Mouse (Mus musculus): ENCODE results near the gene Gkn2. TPM values are rescaled to one million over a fixed set of nuclear protein-coding genes. Genes with fewer than 3 reads are reported as not detected.

The Gkn2 gene
- polyA plus RNA-seq, 1 experiment from 2014 or later, result not detected

GRCm38 (mm10) chr6:87422304-87422703 is 49.1 kb downstream of the Gkn2 start:
- no peaks in the 10 kb centered on the region for H3K9me3 ChIP-seq
- no peak for ATAC-seq (ENCODE audit: low read depth)
- H3K27me3 ChIP-seq, result no peaks in the 10 kb centered on the region
- WGBS, result 88% methylated on average over 7 of the region's 7 CpGs
- H3K36me3 ChIP-seq, result no peaks in the 10 kb centered on the region
- H3K9ac ChIP-seq, result no peak overlapping the region
- 0 out of 2 replicates have a peak, but pooled peaks cover 2% of the 10 kb centered on the region for H3K4me1 ChIP-seq (replicated peaks)
- no peak overlapping the region for H3K27ac ChIP-seq (replicated peaks)
- H3K4me2 ChIP-seq, result no peak overlapping the region
- H3K4me3 ChIP-seq, result no peak overlapping the region

- 51% methylated on average over 19 of the region's 19 CpGs for WGBS
- Histone ChIP-seq H3K27ac (replicated peaks) (no peak overlapping the region), H3K4me3 (peak overlapping the region; percentile 15; the same call in 1 of the 2 replicates), H3K4me2 (peak overlapping the region; percentile 38), H3K9ac (0 out of 2 replicates have a peak overlapping the region, but pooled peaks have one; percentile 41), H3K27me3 (no peaks in the 10 kb centered on the region), H3K36me3 (no peaks in the 10 kb centered on the region), H3K9me3 (no peaks in the 10 kb centered on the region), H3K4me1 (replicated peaks) (0 out of 2 replicates have a peak, but pooled peaks cover 2% of the 10 kb centered on the region)
- no peak for ATAC-seq (ENCODE audit: low read depth)
These were observed 51.1 kb downstream of the Gkn2 start for GRCm38 (mm10) chr6:87424037-87424816.

GRCm38 (mm10) chr6:87426954-87427353 is 53.8 kb downstream of the Gkn2 start:
- H3K4me1 ChIP-seq (replicated peaks), result 0 out of 2 replicates have a peak, but pooled peaks cover 2% of the 10 kb centered on the region
- 83% methylated on average over 5 of the region's 5 CpGs for WGBS
- H3K36me3 ChIP-seq, result no peaks in the 10 kb centered on the region
- no peak for ATAC-seq (ENCODE audit: low read depth)
- H3K4me2 ChIP-seq, result no peak overlapping the region
- H3K27me3 ChIP-seq, result no peaks in the 10 kb centered on the region
- no peaks in the 10 kb centered on the region for H3K9me3 ChIP-seq
- H3K27ac ChIP-seq (replicated peaks), result no peak overlapping the region
- H3K9ac ChIP-seq, result no peak overlapping the region
- no peak overlapping the region for H3K4me3 ChIP-seq

DNA sequence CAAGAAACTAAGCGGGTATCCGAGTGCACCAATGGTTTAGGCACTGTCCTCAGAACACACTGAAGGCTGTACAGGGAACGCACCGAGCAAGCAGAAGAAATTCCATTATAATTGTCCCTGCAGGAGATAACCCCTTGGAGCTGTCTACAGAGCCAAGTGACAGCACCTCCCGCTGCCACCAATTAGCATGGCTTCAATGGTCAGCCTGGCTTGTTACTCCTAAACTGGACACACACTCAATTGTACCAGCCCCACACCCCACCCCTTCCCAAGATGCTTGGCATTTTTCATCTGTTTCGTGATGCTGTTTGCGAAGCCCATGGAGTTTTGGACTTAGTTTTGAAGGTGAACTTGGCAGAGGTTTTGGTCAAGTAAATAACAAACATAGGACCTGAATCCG is 54.5 kb downstream of the Gkn2 start:
- no peak overlapping the region for H3K4me2 ChIP-seq
- WGBS, result 71% methylated on average over 8 of the region's 8 CpGs
- H3K9me3 ChIP-seq, result no peaks in the 10 kb centered on the region
- no peaks in the 10 kb centered on the region for H3K27me3 ChIP-seq
- H3K9ac ChIP-seq, result no peak overlapping the region
- H3K4me3 ChIP-seq, result no peak overlapping the region
- H3K27ac ChIP-seq (replicated peaks), result no peak overlapping the region
- no peaks in the 10 kb centered on the region for H3K36me3 ChIP-seq
- no peak for ATAC-seq (ENCODE audit: low read depth)
- H3K4me1 ChIP-seq (replicated peaks), result 0 out of 2 replicates have a peak, but pooled peaks cover 2% of the 10 kb centered on the region

GRCm38 (mm10) chr6:87428487-87429044 is 55.4 kb downstream of the Gkn2 start, which contains the start of gene Bmp10:
Bmp10 (plus strand) TSS chr6:87428994.
- Histone ChIP-seq H3K4me1 (replicated peaks) (0 out of 2 replicates have a peak, but pooled peaks cover 2% of the 10 kb centered on the region), H3K4me2 (no peak within 1 kb of the TSS), H3K27ac (replicated peaks) (no peak within 1 kb of the TSS), H3K36me3 (no peaks in the 10 kb centered on the region), H3K9me3 (no peaks in the 10 kb centered on the region), H3K27me3 (no peaks in the 10 kb centered on the region), H3K4me3 (no peak within 1 kb of the TSS), H3K9ac (no peak within 1 kb of the TSS)
- ATAC-seq (ENCODE audit: low read depth), result no peak
- 81% methylated on average over 7 of the region's 7 CpGs for WGBS

Other genes with a start within 250 kb of the Gkn2 start
- gene Antxr1, start 37.5 kb upstream of the Gkn2 start, polyA plus RNA-seq (2015; fragmentation: Nextera tagmentation; extraction: Ambion mirVana), result 4.3 and 6.1 TPM in 2 replicates
- gene Gkn1, start 22.4 kb upstream of the Gkn2 start, polyA plus RNA-seq (2015; fragmentation: Nextera tagmentation; extraction: Ambion mirVana), result not detected in 2 replicates
- not detected in 2 replicates for gene Gkn3, start 15.6 kb downstream of the Gkn2 start, polyA plus RNA-seq (2015; fragmentation: Nextera tagmentation; extraction: Ambion mirVana)
- not detected in 2 replicates for gene Bmp10, start 55.6 kb downstream of the Gkn2 start, polyA plus RNA-seq (2015; fragmentation: Nextera tagmentation; extraction: Ambion mirVana)
- gene Arhgap25, start 159.9 kb downstream of the Gkn2 start, polyA plus RNA-seq (2015; fragmentation: Nextera tagmentation; extraction: Ambion mirVana), result 4.9 TPM in 2 replicates
- 5.3 and 5.7 TPM in 2 replicates for gene Prokr1, start 217.4 kb downstream of the Gkn2 start, polyA plus RNA-seq (2015; fragmentation: Nextera tagmentation; extraction: Ambion mirVana)

Measured in neural tube, embryonic 13.5 days (tissue).